Mouse (Mus musculus) layer of hippocampus, postnatal 10 days (tissue): Measurements from ENCODE around the gene Sstr2. TPM values are rescaled to one million over a fixed set of nuclear protein-coding genes. Genes with fewer than 3 reads are reported as not detected.
A peak's percentile ranks its signal among the peaks of the same experiment; 100 is the strongest.
"Not testable (repeated sequence)": the region's sequence is repeated elsewhere in the genome, so short reads cannot be mapped to it uniquely, and the experiment has no call there.

Experiments
- DNase-seq, 2 experiments: peaks; one replicate each; pipeline ENCODE4 v3.0.0; 2021; ENCODE audit warnings: low spot score in 2 of 2
- total RNA-seq, 2 experiments: library from RNA; stranded (reverse); gene quantifications; 2 replicates each; pipeline ENCODE4 v1.2.3; 2021

Sstr2 gene
- total RNA-seq, 2 experiments from 2014 or later, result 47.4 to 48.2 TPM

DNA sequence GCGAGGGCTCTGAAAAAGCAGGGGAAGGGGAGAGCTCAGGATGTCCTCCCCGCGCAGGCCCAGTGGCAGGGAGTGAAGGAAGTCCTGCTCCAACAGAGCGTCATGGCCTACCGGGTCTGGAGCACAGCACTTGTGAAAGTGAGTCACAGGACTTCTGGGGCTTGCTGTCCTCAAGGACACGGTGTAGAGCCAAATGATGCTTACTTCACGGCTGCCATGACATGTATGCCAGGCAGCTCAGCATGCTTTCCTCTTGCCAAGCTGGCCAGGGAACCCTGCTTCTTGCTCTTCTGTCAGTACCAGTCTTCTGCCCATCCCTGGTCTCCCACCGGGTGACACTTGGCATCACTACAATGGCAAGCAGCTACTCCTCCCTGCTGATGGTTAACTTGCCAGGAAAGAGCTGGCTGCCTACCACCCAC, 37.4 kb downstream of the Sstr2 start:
- DNase-seq, result peak in 1 of 2 experiments; percentile 36

GRCm38 (mm10) chr11:113657221-113657620, 38.1 kb downstream of the Sstr2 start:
- no peak for DNase-seq

DNA sequence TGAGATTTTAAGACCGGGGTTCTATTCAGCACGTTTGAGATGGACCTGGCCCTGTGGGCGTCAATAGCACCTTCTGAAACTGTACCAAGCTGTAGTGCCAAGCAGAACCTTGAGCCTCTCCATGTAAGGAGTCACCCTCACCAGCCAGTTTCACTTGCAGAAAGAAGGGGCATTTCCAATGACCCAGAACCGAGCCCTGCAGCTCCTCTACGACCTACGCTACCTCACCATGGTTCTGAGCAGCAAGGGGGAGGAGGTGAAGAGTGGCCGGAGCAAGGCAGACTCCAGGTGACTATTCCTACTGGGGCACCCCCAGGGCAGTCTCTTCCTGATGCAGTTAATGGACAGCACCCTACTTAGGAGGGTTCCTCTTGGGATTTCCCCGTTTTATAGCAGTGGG, 39.2 kb downstream of the Sstr2 start:
- no peak for DNase-seq

GRCm38 (mm10) chr11:113658763-113659162, 39.6 kb downstream of the Sstr2 start:
- DNase-seq, result no peak

GRCm38 (mm10) chr11:113660213-113660612, 41.1 kb downstream of the Sstr2 start:
- not testable (repeated sequence) for DNase-seq

- DNase-seq, result no peak
Measured at GRCm38 (mm10) chr11:113660940-113661339, 41.8 kb downstream of the Sstr2 start.

DNA sequence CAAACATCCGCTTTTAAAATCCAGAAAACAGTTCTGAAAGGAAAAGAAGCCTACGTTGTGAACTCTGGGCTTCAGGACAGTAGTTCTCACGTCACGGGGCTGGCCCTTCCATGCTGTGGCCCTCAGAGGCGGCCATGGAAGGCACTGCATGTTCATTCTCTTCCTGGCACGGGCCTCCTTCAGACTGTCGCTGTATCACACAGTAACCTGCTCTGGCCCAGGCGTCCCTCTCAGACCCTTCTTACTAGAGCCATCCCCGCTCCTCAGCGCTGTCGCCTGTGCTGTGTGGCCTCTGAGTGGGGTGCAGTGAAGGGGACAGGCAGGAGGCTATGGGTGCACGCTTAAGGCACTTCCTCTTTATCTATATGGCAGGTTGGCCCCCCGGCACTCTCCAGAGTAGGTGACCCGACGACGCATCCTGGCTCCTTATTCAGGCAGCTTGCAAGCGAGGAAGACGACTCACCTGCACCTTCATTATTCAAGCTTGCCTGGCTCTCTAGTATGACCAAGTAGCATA, 42.8 kb downstream of the Sstr2 start:
- DNase-seq, result no peak

GRCm38 (mm10) chr11:113664279-113664678, 45.1 kb downstream of the Sstr2 start:
- DNase-seq, result no peak

GRCm38 (mm10) chr11:113666205-113666604, 47.1 kb downstream of the Sstr2 start:
- DNase-seq, result no peak

DNA sequence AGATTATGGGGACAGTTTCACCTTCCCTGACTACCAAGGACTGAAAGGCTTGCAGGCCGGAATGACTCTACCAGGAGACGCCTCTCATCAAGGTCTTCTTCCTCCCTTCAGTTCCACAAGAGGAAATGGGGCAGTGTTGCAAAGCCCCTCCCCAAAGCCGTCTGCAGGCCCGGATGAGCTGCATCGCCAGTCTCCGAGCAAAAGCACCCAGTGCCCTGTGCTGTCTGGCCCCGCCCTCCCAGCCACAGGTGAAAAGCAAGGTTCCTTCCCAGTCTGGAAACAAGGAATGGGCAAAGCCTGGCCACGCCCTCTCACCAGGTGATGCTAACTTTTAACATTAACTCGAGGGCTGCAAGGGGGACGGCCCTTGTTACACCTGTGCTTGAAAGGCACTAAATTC, 47.5 kb downstream of the Sstr2 start:
- DNase-seq, result no peak

DNA sequence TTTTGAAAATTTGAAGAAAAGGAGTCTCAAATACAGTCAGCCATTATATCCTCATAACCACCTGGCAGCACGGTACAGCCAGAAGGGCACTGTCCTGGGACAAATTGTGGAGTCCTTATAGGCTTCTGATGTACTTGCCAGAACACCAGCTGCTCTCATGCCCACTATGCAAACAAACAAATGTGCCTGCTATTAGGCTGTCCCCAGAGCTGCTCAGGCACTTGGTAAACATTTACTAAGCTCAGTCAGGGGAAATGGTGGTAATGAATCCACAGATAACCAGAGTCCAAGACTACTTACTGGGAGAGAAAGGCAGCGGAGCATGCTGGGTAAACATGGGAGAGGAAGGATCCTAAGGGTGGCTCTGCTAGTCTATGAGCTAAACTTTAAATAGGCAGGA, 48.0 kb downstream of the Sstr2 start:
- no peak for DNase-seq

DNA sequence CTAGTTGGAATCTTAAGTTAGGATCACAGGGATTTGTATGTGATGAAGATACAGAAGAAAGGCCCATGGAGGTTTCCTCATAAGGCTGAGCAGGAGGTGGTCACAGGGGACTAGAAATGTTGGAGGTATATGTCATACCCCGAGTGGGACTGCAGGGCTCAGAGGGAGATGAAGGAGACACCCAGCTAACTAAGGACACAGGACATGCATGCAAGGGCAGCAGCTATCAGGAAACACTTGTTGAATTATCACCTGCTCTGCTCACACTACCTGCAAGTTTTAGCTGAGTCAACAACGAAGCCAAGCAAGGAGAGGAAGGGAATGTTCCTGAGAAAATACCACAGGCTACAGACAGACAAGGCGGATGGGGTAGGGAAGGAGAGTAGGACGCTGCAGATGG, 48.6 kb downstream of the Sstr2 start:
- DNase-seq, result no peak

DNA sequence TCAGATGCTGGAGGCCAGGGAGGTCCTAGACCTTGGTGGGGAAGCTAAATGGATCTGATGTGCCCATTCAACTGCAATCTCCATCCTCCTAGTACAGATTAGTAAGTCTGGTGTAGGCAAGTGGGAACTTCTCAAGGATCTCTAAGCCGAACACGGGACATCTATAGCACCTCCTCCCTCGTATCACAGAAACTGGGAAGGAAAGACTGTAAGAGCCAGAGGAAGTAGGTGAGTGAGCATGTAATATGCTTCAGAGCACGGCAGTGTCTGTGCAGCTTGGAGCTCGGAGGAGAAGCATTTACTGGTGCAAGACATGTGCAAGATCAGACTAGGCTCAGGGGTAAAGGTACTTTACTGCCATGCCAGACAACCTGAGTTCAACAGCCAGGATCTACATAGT, 49.7 kb downstream of the Sstr2 start:
- DNase-seq, result no peak

DNA sequence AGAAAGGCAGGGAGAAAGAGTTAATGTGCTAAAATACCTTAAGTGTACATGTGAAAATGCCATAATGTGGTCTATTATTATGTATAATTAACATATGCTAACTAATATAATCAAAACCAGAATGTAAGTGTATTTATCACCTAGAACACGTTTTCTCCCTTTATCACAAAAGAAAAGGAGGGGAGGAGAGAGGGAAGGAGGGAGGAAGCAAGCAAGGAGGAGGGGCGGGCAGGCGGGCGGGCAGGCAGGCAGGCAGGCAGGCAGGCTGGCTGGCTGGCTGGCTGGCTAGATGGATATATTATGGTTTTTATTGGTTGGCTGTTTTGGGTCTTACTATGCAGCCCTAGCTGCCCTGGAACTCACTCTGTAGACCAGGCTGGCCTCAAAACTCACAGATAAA, 50.6 kb downstream of the Sstr2 start:
- no peak for DNase-seq

DNA sequence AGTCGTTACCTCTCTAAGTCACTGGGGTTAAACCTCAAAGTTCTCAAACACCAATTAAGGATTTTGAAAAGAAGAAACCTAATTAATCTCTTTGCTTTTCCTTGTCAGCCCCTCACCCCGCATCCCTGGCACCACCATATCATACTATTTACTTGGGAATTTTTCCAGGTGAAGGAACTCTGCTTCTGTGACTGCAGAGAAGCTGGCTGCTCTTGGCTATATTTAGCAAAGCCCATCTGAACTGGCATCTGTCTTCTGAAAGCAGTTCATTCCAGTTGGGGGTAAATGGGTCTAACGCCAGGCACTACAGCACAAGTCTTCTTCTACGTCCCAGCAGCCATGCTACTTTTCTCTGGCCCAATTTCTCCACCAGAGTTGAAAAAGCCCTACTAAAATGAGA, 54.5 kb downstream of the Sstr2 start:
- DNase-seq, result no peak

DNA sequence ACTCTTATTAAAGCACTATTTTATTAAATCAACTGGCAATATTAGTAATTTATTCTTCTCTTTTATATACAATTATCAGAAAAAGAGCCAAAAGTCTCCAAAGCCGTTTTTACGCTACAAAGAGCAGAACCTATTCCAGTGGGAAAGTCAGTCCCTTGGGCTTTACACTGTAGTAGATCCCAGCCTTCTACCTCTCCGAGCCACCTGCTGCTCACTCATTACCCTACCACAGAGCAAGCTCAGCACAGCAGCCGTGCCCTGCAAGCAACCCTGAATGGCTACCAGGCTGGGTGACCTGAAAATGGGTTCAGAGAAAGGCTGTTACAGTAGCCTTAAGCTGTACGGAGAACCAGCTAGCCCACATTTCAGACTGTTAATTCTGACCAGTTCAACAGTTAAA, 55.5 kb downstream of the Sstr2 start:
- DNase-seq, result no peak

Other genes starting within 250 kb of the Sstr2 start
- gene Cog1, start 29.8 kb downstream of the Sstr2 start, total RNA-seq, result 10 to 100 TPM; 39.1 TPM
- 10 to 100 TPM; 33.1 to 34.0 TPM for gene Slc39a11, start 30.7 kb downstream of the Sstr2 start, total RNA-seq
- gene Fam104a, start 64.8 kb downstream of the Sstr2 start, total RNA-seq, result 10 to 100 TPM; 22.6 to 24.9 TPM
- gene D11Wsu47e, start 65.1 kb downstream of the Sstr2 start, total RNA-seq, result 10 to 100 TPM; 13.3 to 15.4 TPM
- not detected for gene Cpsf4l, start 90.7 kb downstream of the Sstr2 start, total RNA-seq
- 10 to 100 TPM; 43.2 to 47.6 TPM for gene Cdc42ep4, start 132.5 kb downstream of the Sstr2 start, total RNA-seq